Mouse (Mus musculus): ENCODE measurements around the gene Fpgs. TPM values are rescaled to one million over a fixed set of nuclear protein-coding genes. Genes with fewer than 3 reads are reported as not detected.

The Fpgs gene
- total and polyA plus RNA-seq, 3 experiments: 40.0 to 73.9 TPM; not detected in 1

DNA sequence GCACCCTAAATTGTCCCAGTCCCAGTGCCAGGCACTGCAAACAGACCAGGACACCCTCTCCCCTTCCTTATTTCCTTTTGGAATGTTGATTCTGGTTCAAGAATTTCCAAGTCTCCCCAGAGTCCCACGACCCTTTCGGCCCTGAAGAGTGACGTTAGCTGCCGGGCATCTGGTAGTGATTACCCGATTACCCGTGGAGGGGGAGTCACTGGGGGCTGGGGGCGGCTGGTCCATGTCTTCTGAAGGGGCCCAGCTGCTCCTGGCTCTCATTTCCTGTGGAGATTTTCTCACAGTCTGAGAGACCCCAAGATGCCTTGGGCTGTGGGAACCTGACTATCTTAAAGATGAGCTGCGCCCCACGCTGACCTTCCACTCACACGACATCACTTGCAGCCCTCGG is 26.9 kb upstream of the Fpgs start:
- Histone ChIP-seq H3K27ac (ENCODE audit: control insufficient read depth, low read depth, low read length) (no peak overlapping the region), H3K9ac (ENCODE audit: control insufficient read depth, low read depth, low read length, poor library complexity, severe bottlenecking) (no peak overlapping the region), H3K4me1 (ENCODE audit: control insufficient read depth in 1 of 2, insufficient read depth in 2 of 2, low read length in 2 of 2) (peaks cover 0 to 3% of the 10 kb centered on the region in 2 experiments; a peak in 1 of 4 replicates), H3K4me3 (ENCODE audit: control insufficient read depth in 1 of 2, insufficient read depth in 1 of 2, low read depth in 2 of 2, low read length in 2 of 2) (no peak overlapping the region), H3K79me2 (ENCODE audit: control insufficient read depth, insufficient read depth, low read length, poor library complexity) (no peaks in the 10 kb centered on the region), H3K36me3 (ENCODE audit: control insufficient read depth in 1 of 2, insufficient read depth in 2 of 2, low read length in 2 of 2) (no peaks in the 10 kb centered on the region), H3K9me3 (replicated peaks; ENCODE audit: insufficient read depth, low read length) (no peaks in the 10 kb centered on the region), H3K27me3 (ENCODE audit: control insufficient read depth in 1 of 2, insufficient read depth in 2 of 2, low read length in 2 of 2) (no peaks in the 10 kb centered on the region; a peak in 1 of 4 replicates)
- TF ChIP-seq EP300 (IDR thresholded peaks at IDR 0.05; ENCODE audit: low read depth in 1 of 2, low read length in 2 of 2): no peak
- TF ChIP-seq BHLHE40 (IDR thresholded peaks at IDR 0.05; ENCODE audit: borderline replicate concordance, low read depth, low read length): no peak
- no peak for DNase-seq (ENCODE audit: low read depth, low spot score)

DNA sequence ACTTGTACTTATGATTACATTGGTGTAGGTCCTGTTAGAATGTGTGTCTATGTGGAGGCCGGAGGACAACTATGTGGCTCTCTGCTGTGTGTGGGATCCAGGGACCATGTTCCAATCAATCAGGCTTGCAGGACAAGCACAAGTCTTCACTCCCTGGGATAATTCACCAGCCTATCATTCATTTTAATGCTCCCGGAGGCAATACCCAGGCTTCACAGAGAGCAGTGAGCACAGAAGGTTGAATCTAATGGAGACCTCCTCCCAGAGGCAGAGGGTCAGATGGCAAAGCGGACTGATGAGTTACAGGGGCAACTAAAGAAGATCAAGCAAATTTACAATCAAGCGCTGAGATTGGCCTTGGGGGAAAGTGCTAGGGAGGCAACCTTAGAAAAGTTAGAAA is 25.6 kb upstream of the Fpgs start:
- Histone ChIP-seq H3K4me1 (ENCODE audit: control insufficient read depth in 1 of 2, insufficient read depth in 2 of 2, low read length in 2 of 2) (peaks cover 0 to 3% of the 10 kb centered on the region in 2 experiments; a peak in 1 of 4 replicates), H3K36me3 (ENCODE audit: control insufficient read depth in 1 of 2, insufficient read depth in 2 of 2, low read length in 2 of 2) (no peaks in the 10 kb centered on the region), H3K4me3 (ENCODE audit: control insufficient read depth in 1 of 2, insufficient read depth in 1 of 2, low read depth in 2 of 2, low read length in 2 of 2) (no peak overlapping the region), H3K27me3 (ENCODE audit: control insufficient read depth in 1 of 2, insufficient read depth in 2 of 2, low read length in 2 of 2) (no peaks in the 10 kb centered on the region; a peak in 1 of 4 replicates), H3K27ac (ENCODE audit: control insufficient read depth, low read depth, low read length) (no peak overlapping the region), H3K9ac (ENCODE audit: control insufficient read depth, low read depth, low read length, poor library complexity, severe bottlenecking) (no peak overlapping the region), H3K79me2 (ENCODE audit: control insufficient read depth, insufficient read depth, low read length, poor library complexity) (no peaks in the 10 kb centered on the region), H3K9me3 (replicated peaks; ENCODE audit: insufficient read depth, low read length) (no peaks in the 10 kb centered on the region)
- no peak for DNase-seq (ENCODE audit: low read depth, low spot score)
- TF ChIP-seq BHLHE40 (IDR thresholded peaks at IDR 0.05; ENCODE audit: borderline replicate concordance, low read depth, low read length) (no peak), KAT2A (conservative IDR thresholded peaks at IDR 0.05; ENCODE audit: low read depth, low read length) (no peak), CHD1 (IDR thresholded peaks at IDR 0.05; ENCODE audit: low read depth, low read length) (no peak), RAD21 (IDR thresholded peaks at IDR 0.05; ENCODE audit: low read depth, low read length) (no peak), MYB (IDR thresholded peaks at IDR 0.05; ENCODE audit: low read depth, low read length) (no peak), MEF2A (IDR thresholded peaks at IDR 0.05; ENCODE audit: extremely low read depth, insufficient replicate concordance, low read depth, low read length, poor library complexity, severe bottlenecking) (no peak), UBTF (IDR thresholded peaks at IDR 0.05; ENCODE audit: borderline replicate concordance, insufficient read depth, low read depth, low read length) (no peak), POLR2A (IDR thresholded peaks at IDR 0.05; ENCODE audit: control insufficient read depth in 1 of 2, insufficient read depth in 1 of 2, low read depth in 1 of 2, low read length in 2 of 2, poor library complexity in 1 of 2) (no peak), ZKSCAN1 (IDR thresholded peaks at IDR 0.05; ENCODE audit: low read depth, low read length) (no peak), E2F4 (IDR thresholded peaks at IDR 0.05; ENCODE audit: borderline replicate concordance, low read depth, low read length) (no peak), USF2 (IDR thresholded peaks at IDR 0.05; ENCODE audit: borderline replicate concordance in 1 of 2, insufficient read depth in 1 of 2, low read depth in 1 of 2, low read length in 2 of 2) (no peak), NRF1 (IDR thresholded peaks at IDR 0.05; ENCODE audit: insufficient read depth, low read depth, low read length, poor library complexity, severe bottlenecking) (no peak), MXI1 (IDR thresholded peaks at IDR 0.05; ENCODE audit: low read depth, low read length) (no peak), TCF12 (IDR thresholded peaks at IDR 0.05; ENCODE audit: low read depth, low read length) (no peak), ZNF384 (IDR thresholded peaks at IDR 0.05; ENCODE audit: low read depth, low read length) (no peak), HCFC1 (IDR thresholded peaks at IDR 0.05; ENCODE audit: low read depth, low read length) (no peak), MAFK (IDR thresholded peaks at IDR 0.05; ENCODE audit: borderline replicate concordance, low read depth, low read length) (no peak)

Measured in MEL (cell line).